Mouse (Mus musculus) liver, adult 2 months (tissue): ENCODE results near the gene Tulp3. TPM values are rescaled to one million over a fixed set of nuclear protein-coding genes. Genes with fewer than 3 reads are reported as not detected.

Experiments used
- DNase-seq: peaks from one replicate; pipeline ENCODE4 v3.0.0-alpha.2; 2011; ENCODE audit warnings: low read depth, low spot score; ENCODE audit errors: extremely low read depth
- H3K27ac ChIP-seq: fragments of 200-500 bp; replicated peaks from 2 replicates; pipeline ENCODE4 v1.5.1; 2012; ENCODE audit warnings: low read depth, mild to moderate bottlenecking, control low read depth, inconsistent platforms, low read length; ENCODE audit not compliant: insufficient read depth
- H3K27me3 ChIP-seq: fragments of 200-500 bp; 2 replicates; pipeline ENCODE4 v1.6.1; 2012; ENCODE audit warnings: mild to moderate bottlenecking, moderate library complexity, low read length, inconsistent platforms; ENCODE audit not compliant: control insufficient read depth, insufficient read depth
- H3K36me3 ChIP-seq: fragments of 200-500 bp; 2 replicates; pipeline ENCODE4 v1.6.1; 2012; ENCODE audit warnings: low read length, inconsistent platforms; ENCODE audit not compliant: control insufficient read depth, insufficient read depth
- H3K4me1 ChIP-seq: fragments of 200-500 bp; 2 replicates; pipeline ENCODE4 v1.6.1; 2011; ENCODE audit warnings: low read length; ENCODE audit not compliant: control insufficient read depth, insufficient read depth
- H3K4me3 ChIP-seq: fragments of 200-500 bp; 2 replicates; pipeline ENCODE4 v1.5.1; 2011; ENCODE audit warnings: low read depth, mild to moderate bottlenecking, control low read depth, low read length, moderate library complexity; ENCODE audit not compliant: insufficient read depth
- H3K79me2 ChIP-seq: fragments of 200-500 bp; 2 replicates; pipeline ENCODE4 v1.6.1; 2012; ENCODE audit warnings: inconsistent platforms, mild to moderate bottlenecking, low read length, moderate library complexity; ENCODE audit not compliant: control insufficient read depth, insufficient read depth
- H3K9ac ChIP-seq: fragments of 200-500 bp; 2 replicates; pipeline ENCODE4 v1.6.1; 2012; ENCODE audit warnings: low read depth, mild to moderate bottlenecking, control low read depth, inconsistent platforms, low read length
- CTCF ChIP-seq: fragments of 200-500 bp; IDR thresholded peaks from 2 replicates; pipeline ENCODE4 v1.5.1; 2011; ENCODE audit warnings: low read depth, low read length, control low read depth
- POLR2A ChIP-seq: fragments of 200-500 bp; IDR thresholded peaks from 2 replicates; pipeline ENCODE4 v1.6.1; 2011; ENCODE audit warnings: low read length, control low read depth; ENCODE audit not compliant: insufficient read depth; ENCODE audit errors: extremely low read depth
- WGBS: fragments of 180-500 bp; shearing (Covaris S2); methylation state at CpG from one replicate; pipeline ENCODE4 v1.1.7; 2018; 5-methylcytosine and 5-hydroxymethylcytosine counted together
- polyA plus RNA-seq: library from polyadenylated mRNA; depleted of rRNA; stranded (reverse); fragments of >200 nt; gene quantifications from 2 replicates; pipeline ENCODE4 v1.2.3, GENCODE M21; 2012
- total RNA-seq: library from RNA; depleted of rRNA; stranded (reverse); fragments of >200 nt; gene quantifications from 2 replicates; pipeline ENCODE4 v1.2.3, GENCODE M21; 2014

Tulp3 gene
- total and polyA plus RNA-seq, 2 experiments: 0.74 to 0.92 TPM

GRCm38 (mm10) chr6:128363007-128363825 is 7.6 kb upstream of the Tulp3 start:
- Histone ChIP-seq H3K9ac (peak overlapping the region; percentile 31), H3K4me3 (peak overlapping the region; percentile 89; the same call in 1 of the 2 replicates), H3K79me2 (no peaks in the 10 kb centered on the region; the same call in 1 of the 2 replicates), H3K36me3 (no peaks in the 10 kb centered on the region), H3K27ac (no peak overlapping the region), H3K4me1 (peaks cover 8% of the 10 kb centered on the region), H3K27me3 (no peaks in the 10 kb centered on the region)
- WGBS: 5% methylated on average over 45 of the region's 46 CpGs
- no peak for DNase-seq
- no peak for TF ChIP-seq CTCF
- no peak for TF ChIP-seq POLR2A

GRCm38 (mm10) chr6:128362381-128363006 is 6.8 kb upstream of the Tulp3 start, which contains the start of the genes Rhno1 and Foxm1:
TSS of gene Rhno1 (minus strand) at chr6:128362911.
TSS of gene Foxm1 (plus strand) at chr6:128362967.
- peak within 1 kb of the TSS; percentile 92 for H3K9ac ChIP-seq
- peak; percentile 33 for DNase-seq
- no peaks in the 10 kb centered on the region; the same call in 1 of the 2 replicates for H3K36me3 ChIP-seq
- no peaks in the 10 kb centered on the region for H3K27me3 ChIP-seq
- H3K4me3 ChIP-seq: peak within 1 kb of the TSS; percentile 89
- TF ChIP-seq CTCF: no peak
- TF ChIP-seq POLR2A: 0 out of 2 replicates have a peak, but pooled peaks have one; percentile 23
- WGBS: under 1% methylated on average over 74 of the region's 76 CpGs
- H3K79me2 ChIP-seq: no peaks in the 10 kb centered on the region; the same call in 1 of the 2 replicates
- peak within 1 kb of the TSS; percentile 33 for H3K27ac ChIP-seq
- H3K4me1 ChIP-seq: peaks cover 8% of the 10 kb centered on the region

GRCm38 (mm10) chr6:128361901-128362300 is 6.2 kb upstream of the Tulp3 start:
- Histone ChIP-seq H3K79me2 (no peaks in the 10 kb centered on the region; the same call in 1 of the 2 replicates), H3K4me1 (peaks cover 8% of the 10 kb centered on the region), H3K9ac (peak overlapping the region; percentile 92), H3K27ac (no peak overlapping the region), H3K36me3 (no peaks in the 10 kb centered on the region; the same call in 1 of the 2 replicates), H3K4me3 (peak overlapping the region; percentile 89), H3K27me3 (no peaks in the 10 kb centered on the region)
- TF ChIP-seq POLR2A (no peak), CTCF (no peak)
- DNase-seq: no peak
- WGBS: 25% methylated on average over 9 of the region's 9 CpGs

- TF ChIP-seq POLR2A (no peak), CTCF (peak; percentile 77)
- WGBS: 38% methylated on average over 2 of the region's 2 CpGs
- H3K27me3 ChIP-seq: peaks cover 4% of the 10 kb centered on the region; the same call in 1 of the 2 replicates
- no peaks in the 10 kb centered on the region; the same call in 1 of the 2 replicates for H3K79me2 ChIP-seq
- no peak overlapping the region for H3K9ac ChIP-seq
- no peak overlapping the region for H3K27ac ChIP-seq
- peaks cover 8% of the 10 kb centered on the region for H3K4me1 ChIP-seq
- no peaks in the 10 kb centered on the region; the same call in 1 of the 2 replicates for H3K36me3 ChIP-seq
- no peak overlapping the region for H3K4me3 ChIP-seq
- DNase-seq: no peak
These were observed 3.3 kb upstream of the Tulp3 start for GRCm38 (mm10) chr6:128358999-128359398.

- peak overlapping the region; percentile 23; the same call in 1 of the 2 replicates for H3K27ac ChIP-seq
- WGBS: 1% methylated on average over 28 of the region's 28 CpGs
- no peak for DNase-seq
These were observed 410 bp downstream of the Tulp3 start for GRCm38 (mm10) chr6:128355201-128355681.

More at GRCm38 (mm10) chr6:128355201-128355681, 410 bp downstream of the Tulp3 start:
- H3K79me2 ChIP-seq: no peaks in the 10 kb centered on the region
- no peaks in the 10 kb centered on the region; the same call in 1 of the 2 replicates for H3K36me3 ChIP-seq
- no peak for TF ChIP-seq CTCF
- TF ChIP-seq POLR2A: no peak
- peaks cover 4% of the 10 kb centered on the region; the same call in 1 of the 2 replicates for H3K27me3 ChIP-seq
- peak overlapping the region; percentile 54 for H3K9ac ChIP-seq
- no peaks in the 10 kb centered on the region for H3K4me1 ChIP-seq
- peak overlapping the region; percentile 80 for H3K4me3 ChIP-seq
